Mouse (Mus musculus) heart, embryonic 10.5 days (tissue): ENCODE measurements at regions not wholly inside any gene's neighbourhood (a gene's known extent, or its start where the extent isn't known, plus 50 kb on each side); places are given as distances from the start of the nearest gene placed in this dataset.

Experiments used
- DNase-seq: peaks from one replicate; pipeline ENCODE4 v3.0.0-alpha.2; 2017; ENCODE audit warnings: low spot score
- H3K27ac ChIP-seq: fragments of 300-500 bp; sonication (generic); 2 replicates; pipeline ENCODE4 v1.5.1; 2016; ENCODE audit warnings: mild to moderate bottlenecking
- H3K27me3 ChIP-seq: fragments of 300-500 bp; sonication (generic); 2 replicates; pipeline ENCODE4 v1.6.1; 2016; ENCODE audit warnings: mild to moderate bottlenecking; ENCODE audit not compliant: poor library complexity, insufficient read depth, severe bottlenecking
- H3K36me3 ChIP-seq: fragments of 300-500 bp; sonication (generic); 2 replicates; pipeline ENCODE4 v1.6.1; 2016; ENCODE audit warnings: mild to moderate bottlenecking, moderate library complexity
- H3K4me1 ChIP-seq: fragments of 300-500 bp; sonication (generic); 2 replicates; pipeline ENCODE4 v1.6.1; 2016; ENCODE audit warnings: mild to moderate bottlenecking
- H3K4me3 ChIP-seq: fragments of 300-500 bp; sonication (generic); 2 replicates; pipeline ENCODE4 v1.5.1; 2016; ENCODE audit warnings: mild to moderate bottlenecking, moderate library complexity
- H3K9me3 ChIP-seq: fragments of 300-500 bp; sonication (generic); 2 replicates; pipeline ENCODE4 v1.6.1; 2016; ENCODE audit warnings: mild to moderate bottlenecking, moderate library complexity
- WGBS: fragments of 180-500 bp; shearing (Covaris S2); methylation state at CpG from one replicate; pipeline ENCODE4 v1.1.7; 2016; 5-methylcytosine and 5-hydroxymethylcytosine counted together

DNA sequence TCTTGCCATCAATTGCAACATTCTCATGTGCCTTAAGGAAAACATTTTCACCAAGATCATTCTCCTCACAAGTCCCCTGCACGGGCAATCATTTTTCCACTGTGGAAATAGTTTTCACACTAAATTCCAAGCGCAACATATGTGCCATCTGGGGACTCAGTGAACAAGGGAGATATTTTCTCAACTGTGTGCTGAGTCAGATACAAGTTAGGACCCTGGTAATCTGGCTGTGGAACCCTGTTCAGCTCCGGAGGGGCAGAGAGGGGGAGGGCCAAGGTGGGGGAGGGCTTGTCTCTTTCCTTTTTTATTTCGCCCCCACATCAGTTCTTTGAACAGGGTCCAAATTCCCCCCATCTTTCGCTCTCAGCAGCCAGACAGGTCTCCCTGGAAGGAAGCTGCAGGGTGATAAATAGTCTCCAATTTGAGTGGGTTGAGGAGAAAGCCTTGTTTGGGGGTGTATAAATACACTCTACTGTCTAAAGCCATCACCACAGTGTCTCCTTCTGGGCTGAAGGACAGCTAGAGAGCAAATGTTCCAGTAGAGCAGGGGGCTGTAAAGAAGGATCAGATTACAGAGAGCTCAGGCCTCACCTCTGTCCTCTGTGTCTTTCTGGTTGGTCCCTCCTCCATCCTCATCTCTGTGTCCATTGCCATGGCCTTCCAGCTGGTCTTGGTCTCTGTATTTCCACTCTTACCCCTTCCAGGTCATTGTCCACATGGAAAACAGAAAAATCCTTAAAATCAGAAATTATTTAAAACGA lies 134.3 kb downstream of the Mis18a start:
- 0 out of 2 replicates have a peak, but pooled peaks cover 2% of the 10 kb centered on the region for H3K36me3 ChIP-seq
- H3K27ac ChIP-seq: peak overlapping the region; percentile 49; the same call in 1 of the 2 replicates
- H3K4me1 ChIP-seq: 0 out of 2 replicates have a peak, but pooled peaks cover 8% of the 10 kb centered on the region
- H3K4me3 ChIP-seq: no peak overlapping the region
- H3K27me3 ChIP-seq: no peaks in the 10 kb centered on the region
- DNase-seq: peak; percentile 70
- WGBS: 71% methylated on average over 6 of the region's 6 CpGs
- H3K9me3 ChIP-seq: peaks cover 7% of the 10 kb centered on the region; the same call in 1 of the 2 replicates

- H3K9me3 ChIP-seq: 0 out of 2 replicates have a peak, but pooled peaks cover 4% of the 10 kb centered on the region
- 79% methylated on average over 7 of the region's 7 CpGs for WGBS
- 0 out of 2 replicates have a peak, but pooled peaks cover 2% of the 10 kb centered on the region for H3K36me3 ChIP-seq
- DNase-seq: no peak
- H3K27me3 ChIP-seq: no peaks in the 10 kb centered on the region; the same call in 1 of the 2 replicates
- peaks cover 7% of the 10 kb centered on the region for H3K4me1 ChIP-seq
- H3K27ac ChIP-seq: no peak overlapping the region
- H3K4me3 ChIP-seq: no peak overlapping the region
These were observed 142.0 kb downstream of the Mis18a start for GRCm38 (mm10) chr16:90585171-90585570.

DNA sequence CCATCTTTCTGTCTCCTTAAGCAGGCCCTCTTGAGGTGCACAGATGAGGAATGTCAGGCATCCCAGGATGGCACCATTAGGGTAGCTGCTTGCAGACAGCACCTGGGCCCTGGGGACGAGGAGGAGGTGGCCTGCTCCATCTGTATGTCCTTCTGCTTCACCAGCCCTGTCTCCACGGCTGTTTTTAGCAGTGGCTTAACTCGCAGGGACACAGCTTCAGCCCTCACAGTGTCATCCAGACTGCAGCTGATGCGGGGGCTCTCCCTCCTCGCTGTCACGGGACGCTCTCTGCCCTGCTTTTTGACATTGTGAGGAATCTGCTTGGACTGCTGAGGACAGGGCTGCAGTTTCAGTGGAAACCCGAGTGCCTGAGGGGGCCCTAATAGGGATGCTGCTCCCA lies 146.8 kb downstream of the Mis18a start:
- no peaks in the 10 kb centered on the region for H3K9me3 ChIP-seq
- H3K4me3 ChIP-seq: no peak overlapping the region
- no peaks in the 10 kb centered on the region; the same call in 1 of the 2 replicates for H3K27me3 ChIP-seq
- H3K27ac ChIP-seq: peak overlapping the region; percentile 23; the same call in 1 of the 2 replicates
- no peaks in the 10 kb centered on the region for H3K36me3 ChIP-seq
- 36% methylated on average over 8 of the region's 8 CpGs for WGBS
- DNase-seq: no peak
- peaks cover 10% of the 10 kb centered on the region for H3K4me1 ChIP-seq

GRCm38 (mm10) chr16:90571107-90571506 lies 156.1 kb downstream of the Mis18a start:
- no peaks in the 10 kb centered on the region for H3K27me3 ChIP-seq
- H3K4me3 ChIP-seq: no peak overlapping the region
- H3K9me3 ChIP-seq: no peaks in the 10 kb centered on the region
- no peaks in the 10 kb centered on the region for H3K36me3 ChIP-seq
- no peak overlapping the region for H3K27ac ChIP-seq
- DNase-seq: no peak
- no peaks in the 10 kb centered on the region for H3K4me1 ChIP-seq

- Histone ChIP-seq H3K9me3 (no peaks in the 10 kb centered on the region), H3K4me3 (no peak overlapping the region), H3K27me3 (no peaks in the 10 kb centered on the region), H3K27ac (no peak overlapping the region), H3K36me3 (no peaks in the 10 kb centered on the region), H3K4me1 (no peaks in the 10 kb centered on the region)
- 81% methylated on average over 1 of the region's 1 CpGs for WGBS
- no peak for DNase-seq
These were observed 157.4 kb downstream of the Mis18a start for GRCm38 (mm10) chr16:90569826-90570225.

GRCm38 (mm10) chr16:90565182-90565581 lies 162.0 kb downstream of the Mis18a start:
- 66% methylated on average over 2 of the region's 2 CpGs for WGBS
- Histone ChIP-seq H3K27me3 (no peaks in the 10 kb centered on the region), H3K4me1 (no peaks in the 10 kb centered on the region), H3K27ac (no peak overlapping the region), H3K36me3 (no peaks in the 10 kb centered on the region), H3K9me3 (no peaks in the 10 kb centered on the region), H3K4me3 (no peak overlapping the region)
- no peak for DNase-seq

- DNase-seq: no peak
- no peaks in the 10 kb centered on the region for H3K36me3 ChIP-seq
- WGBS: 86% methylated on average over 7 of the region's 7 CpGs
- 0 out of 2 replicates have a peak, but pooled peaks cover 8% of the 10 kb centered on the region for H3K9me3 ChIP-seq
- peaks cover 4% of the 10 kb centered on the region for H3K4me1 ChIP-seq
- H3K27ac ChIP-seq: no peak overlapping the region
- no peaks in the 10 kb centered on the region for H3K27me3 ChIP-seq
- no peak overlapping the region for H3K4me3 ChIP-seq
These were observed 167.3 kb downstream of the Hunk start for GRCm38 (mm10) chr16:90553120-90553519.

DNA sequence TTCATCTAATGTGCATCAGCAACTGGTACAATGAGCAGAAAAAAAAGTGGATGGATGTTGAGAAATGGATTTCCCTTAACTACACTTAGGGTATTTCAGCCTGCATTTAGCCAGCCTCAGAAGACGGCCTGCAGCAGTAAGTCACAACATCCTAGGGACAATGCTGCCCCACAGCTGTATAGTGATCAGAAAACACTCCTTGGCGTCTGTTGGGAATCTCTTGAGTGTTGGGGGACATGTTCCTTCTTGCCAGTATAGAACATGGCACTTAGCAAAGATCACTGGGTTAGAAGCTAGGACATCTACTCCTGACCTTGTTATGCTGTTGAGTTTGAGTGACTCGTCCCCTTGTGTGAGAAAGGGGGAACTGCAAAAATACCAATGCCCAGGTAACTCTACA lies 165.2 kb downstream of the Hunk start:
- Histone ChIP-seq H3K4me1 (peaks cover 4% of the 10 kb centered on the region), H3K27ac (no peak overlapping the region), H3K27me3 (no peaks in the 10 kb centered on the region), H3K36me3 (no peaks in the 10 kb centered on the region), H3K9me3 (0 out of 2 replicates have a peak, but pooled peaks cover 8% of the 10 kb centered on the region), H3K4me3 (no peak overlapping the region)
- 81% methylated on average over 3 of the region's 3 CpGs for WGBS
- DNase-seq: no peak

- H3K36me3 ChIP-seq: no peaks in the 10 kb centered on the region
- 56% methylated on average over 13 of the region's 13 CpGs for WGBS
- H3K4me3 ChIP-seq: no peak overlapping the region
- H3K4me1 ChIP-seq: peaks cover 10% of the 10 kb centered on the region
- H3K27ac ChIP-seq: no peak overlapping the region
- DNase-seq: no peak
- H3K27me3 ChIP-seq: no peaks in the 10 kb centered on the region
- H3K9me3 ChIP-seq: 0 out of 2 replicates have a peak, but pooled peaks cover 8% of the 10 kb centered on the region
These were observed 164.4 kb downstream of the Hunk start for GRCm38 (mm10) chr16:90550058-90550795.
